Mouse (Mus musculus): ENCODE data around the gene Ntn3. TPM values are rescaled to one million over a fixed set of nuclear protein-coding genes. Genes with fewer than 3 reads are reported as not detected.

Ntn3 gene
- polyA plus RNA-seq, 1 experiment from 2014 or later = 4.0 TPM

DNA sequence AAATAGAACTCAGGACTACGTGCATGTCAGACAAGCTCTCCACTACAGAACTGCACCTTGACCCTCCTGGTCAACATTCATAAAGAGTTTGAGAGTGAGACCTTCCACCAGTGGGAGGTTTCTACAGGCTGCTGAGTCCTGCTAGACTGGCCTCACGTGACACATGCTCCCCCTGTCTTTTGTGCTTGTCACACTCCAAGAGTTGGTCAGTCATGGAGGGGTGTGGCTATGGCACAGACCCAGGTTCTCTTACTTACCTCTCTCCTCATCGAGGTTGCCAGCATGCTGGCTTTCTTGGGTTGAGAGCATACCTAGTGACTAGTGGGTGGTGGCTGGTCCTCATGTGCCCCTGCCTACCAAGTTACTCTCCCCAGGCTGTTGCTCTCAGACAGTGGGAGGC is 54.9 kb downstream of the Ntn3 start:
- H3K4me3 ChIP-seq (ENCODE audit: low read depth, low read length) = no peak overlapping the region
- WGBS = 75% methylated on average over 3 of the region's 3 CpGs
- ATAC-seq (ENCODE audit: insufficient read depth, low FRiP score, low TSS enrichment) = no peak

More for the DNA sequence above, 54.9 kb downstream of the Ntn3 start:
- Histone ChIP-seq H3K36me3 (ENCODE audit: control insufficient read depth, insufficient read depth, low read length) (no peaks in the 10 kb centered on the region), H3K4me1 (ENCODE audit: control insufficient read depth, insufficient read depth, low read length) (no peaks in the 10 kb centered on the region), H3K27me3 (ENCODE audit: control insufficient read depth, insufficient read depth, low read length) (no peaks in the 10 kb centered on the region), H3K4me2 (ENCODE audit: low read depth) (no peak overlapping the region), H3K9ac (ENCODE audit: low read length) (no peak overlapping the region), H3K27ac (ENCODE audit: low read depth, low read length) (no peak overlapping the region), H3K9me3 (ENCODE audit: control insufficient read depth, low read length) (no peaks in the 10 kb centered on the region)
- no peak for DNase-seq (ENCODE audit: low spot score)

Small RNA genes within 50 kb of the gene (microRNA-seq; reads per million reads assigned to microRNA genes)
- gene Mir5134 (1.6 reads per million), gene Mir6965 (1.0 reads per million)

Other genes with a start within 250 kb of the Ntn3 start
- not detected in 2 replicates for gene Prss30, start 229.0 kb downstream of the Ntn3 start, polyA plus RNA-seq (2014; fragmentation: Nextera tagmentation; extraction: Ambion mirVana)
- 0.17 TPM in 1 of 2 replicates, not detected in the other for gene Prss22, start 211.4 kb downstream of the Ntn3 start, polyA plus RNA-seq (2014; fragmentation: Nextera tagmentation; extraction: Ambion mirVana)
- 0.37 TPM in 1 of 2 replicates, not detected in the other for gene Prss27, start 171.4 kb downstream of the Ntn3 start, polyA plus RNA-seq (2014; fragmentation: Nextera tagmentation; extraction: Ambion mirVana)
- 87.6 and 94.5 TPM in 2 replicates for gene Kctd5, start 136.0 kb downstream of the Ntn3 start, polyA plus RNA-seq (2014; fragmentation: Nextera tagmentation; extraction: Ambion mirVana)
- gene Pdpk1, start 58.6 kb downstream of the Ntn3 start, polyA plus RNA-seq (2014; fragmentation: Nextera tagmentation; extraction: Ambion mirVana) = 44.6 and 44.9 TPM in 2 replicates
- 27.3 and 36.2 TPM in 2 replicates for gene Amdhd2, start 45.8 kb downstream of the Ntn3 start, polyA plus RNA-seq (2014; fragmentation: Nextera tagmentation; extraction: Ambion mirVana)
- gene Atp6v0c, start 39.8 kb downstream of the Ntn3 start, polyA plus RNA-seq (2014; fragmentation: Nextera tagmentation; extraction: Ambion mirVana) = 555 and 574 TPM in 2 replicates
- 7.9 and 8.7 TPM in 2 replicates for gene Tbc1d24, start 4.0 kb downstream of the Ntn3 start, polyA plus RNA-seq (2014; fragmentation: Nextera tagmentation; extraction: Ambion mirVana)
- 16.7 and 18.3 TPM in 2 replicates for gene Tedc2, start 11.3 kb upstream of the Ntn3 start, polyA plus RNA-seq (2014; fragmentation: Nextera tagmentation; extraction: Ambion mirVana)
- gene Ccnf, start 42.0 kb upstream of the Ntn3 start, polyA plus RNA-seq (2014; fragmentation: Nextera tagmentation; extraction: Ambion mirVana) = 87.6 and 92.1 TPM in 2 replicates
- 0.24 TPM in 1 of 2 replicates, not detected in the other for gene Abca17, start 141.5 kb upstream of the Ntn3 start, polyA plus RNA-seq (2014; fragmentation: Nextera tagmentation; extraction: Ambion mirVana)
- 15.3 and 20.1 TPM in 2 replicates for gene Abca3, start 142.4 kb upstream of the Ntn3 start, polyA plus RNA-seq (2014; fragmentation: Nextera tagmentation; extraction: Ambion mirVana)
- 370 and 385 TPM in 2 replicates for gene Rnps1, start 205.0 kb upstream of the Ntn3 start, polyA plus RNA-seq (2014; fragmentation: Nextera tagmentation; extraction: Ambion mirVana)
- gene Eci1, start 217.1 kb upstream of the Ntn3 start, polyA plus RNA-seq (2014; fragmentation: Nextera tagmentation; extraction: Ambion mirVana) = 54.1 and 61.5 TPM in 2 replicates
- gene Dnase1l2, start 233.6 kb upstream of the Ntn3 start, polyA plus RNA-seq (2014; fragmentation: Nextera tagmentation; extraction: Ambion mirVana) = 2.1 and 2.3 TPM in 2 replicates